Mouse (Mus musculus) spleen, adult 2 months (tissue): ENCODE data around the gene Pi4k2b.

Source experiments
- CTCF ChIP-seq: fragments of 200-500 bp; IDR thresholded peaks from 2 replicates; pipeline ENCODE4 v1.5.1; 2011; ENCODE audit warnings: mild to moderate bottlenecking, inconsistent platforms; ENCODE audit not compliant: insufficient read depth, insufficient read length, insufficient replicate concordance; ENCODE audit errors: extremely low read depth
- POLR2A ChIP-seq: fragments of 200-500 bp; IDR thresholded peaks from 2 replicates; pipeline ENCODE4 v1.6.1; 2011; ENCODE audit warnings: low read depth, low read length, inconsistent platforms

- TF ChIP-seq CTCF (no peak), POLR2A (no peak)
Measured at GRCm38 (mm10) chr5:52805801-52806200, 64.4 kb downstream of the Pi4k2b start.
